Mouse (Mus musculus) lung, postnatal 10 days (tissue): Measurements from ENCODE around the gene Znrf4.
A peak's percentile ranks its signal among the peaks of the same experiment; 100 is the strongest.

Experiments
- DNase-seq: peaks from one replicate; pipeline ENCODE4 v3.0.0; 2021

Znrf4 gene

DNA sequence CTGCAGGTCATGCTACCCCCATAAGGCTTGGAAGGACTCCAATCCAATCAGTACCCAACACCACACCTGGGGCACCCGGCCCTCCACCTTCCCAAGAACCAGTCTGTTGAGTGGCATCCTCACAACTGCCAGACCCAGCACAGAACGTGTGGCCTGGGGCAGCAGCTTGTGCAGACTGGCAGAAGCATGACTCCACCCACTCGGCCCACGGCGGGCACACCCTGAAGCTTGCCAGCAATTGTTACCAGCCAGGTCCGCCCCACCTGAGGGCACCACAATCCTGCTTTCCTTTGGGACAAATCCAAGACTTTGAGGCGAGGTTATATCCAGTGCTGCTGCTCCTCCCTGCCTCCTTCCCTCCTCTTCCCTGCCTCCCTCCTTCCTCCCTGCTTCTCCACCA lies 47.4 kb downstream of the Znrf4 start:
- DNase-seq: no peak

- DNase-seq: no peak
Observed at GRCm38 (mm10) chr17:56464345-56464744, 47.9 kb downstream of the Znrf4 start.

DNA sequence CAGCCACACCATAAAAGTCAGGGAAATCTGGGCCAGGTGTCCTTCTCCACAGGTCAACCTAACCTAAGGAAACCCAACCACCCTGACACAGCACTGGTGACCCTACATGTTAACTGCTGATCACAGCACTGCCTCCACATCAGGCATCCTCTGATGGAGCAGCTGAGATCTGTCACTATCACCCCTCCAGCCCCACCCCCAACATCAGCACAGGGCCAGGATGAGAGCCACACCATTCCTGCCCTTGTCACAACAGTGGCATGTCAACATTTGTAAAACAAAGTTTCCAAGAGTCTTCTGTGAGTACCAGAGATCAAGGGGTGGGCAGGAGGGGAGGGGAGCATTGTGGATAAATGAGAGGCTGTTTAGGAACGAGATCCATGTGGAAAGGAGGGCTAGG lies 48.7 kb downstream of the Znrf4 start:
- peak; percentile 87 for DNase-seq

DNA sequence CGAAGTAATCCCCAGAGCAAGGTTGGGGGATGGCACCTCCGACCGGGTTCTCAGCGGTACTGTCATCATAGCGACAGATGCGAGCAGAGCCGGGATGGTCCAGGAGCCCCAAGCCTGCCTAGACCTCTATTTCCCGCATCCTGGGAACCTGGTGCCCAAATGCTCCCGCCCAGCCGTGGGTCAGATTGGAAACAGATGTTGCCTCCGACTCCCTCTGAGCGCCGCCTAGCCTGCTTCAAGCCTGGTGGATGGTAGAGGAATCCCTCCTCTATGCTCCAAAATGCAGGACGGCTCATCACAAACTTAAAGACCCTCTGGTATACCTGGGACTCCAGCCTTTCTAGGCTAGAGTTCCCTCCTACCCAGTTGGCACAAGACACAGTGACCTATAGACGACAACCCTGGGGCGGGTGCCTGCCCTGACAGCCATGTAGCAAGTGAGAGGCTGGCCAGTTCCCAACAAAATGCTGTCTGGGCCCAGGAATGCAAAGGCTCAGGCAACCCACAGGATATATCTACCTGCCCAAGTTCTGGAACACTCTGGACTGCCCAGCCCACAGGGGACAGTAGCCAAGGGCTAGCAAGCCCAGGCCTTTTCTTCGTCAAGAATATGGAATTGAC lies 49.3 kb downstream of the Znrf4 start:
- DNase-seq: no peak

DNA sequence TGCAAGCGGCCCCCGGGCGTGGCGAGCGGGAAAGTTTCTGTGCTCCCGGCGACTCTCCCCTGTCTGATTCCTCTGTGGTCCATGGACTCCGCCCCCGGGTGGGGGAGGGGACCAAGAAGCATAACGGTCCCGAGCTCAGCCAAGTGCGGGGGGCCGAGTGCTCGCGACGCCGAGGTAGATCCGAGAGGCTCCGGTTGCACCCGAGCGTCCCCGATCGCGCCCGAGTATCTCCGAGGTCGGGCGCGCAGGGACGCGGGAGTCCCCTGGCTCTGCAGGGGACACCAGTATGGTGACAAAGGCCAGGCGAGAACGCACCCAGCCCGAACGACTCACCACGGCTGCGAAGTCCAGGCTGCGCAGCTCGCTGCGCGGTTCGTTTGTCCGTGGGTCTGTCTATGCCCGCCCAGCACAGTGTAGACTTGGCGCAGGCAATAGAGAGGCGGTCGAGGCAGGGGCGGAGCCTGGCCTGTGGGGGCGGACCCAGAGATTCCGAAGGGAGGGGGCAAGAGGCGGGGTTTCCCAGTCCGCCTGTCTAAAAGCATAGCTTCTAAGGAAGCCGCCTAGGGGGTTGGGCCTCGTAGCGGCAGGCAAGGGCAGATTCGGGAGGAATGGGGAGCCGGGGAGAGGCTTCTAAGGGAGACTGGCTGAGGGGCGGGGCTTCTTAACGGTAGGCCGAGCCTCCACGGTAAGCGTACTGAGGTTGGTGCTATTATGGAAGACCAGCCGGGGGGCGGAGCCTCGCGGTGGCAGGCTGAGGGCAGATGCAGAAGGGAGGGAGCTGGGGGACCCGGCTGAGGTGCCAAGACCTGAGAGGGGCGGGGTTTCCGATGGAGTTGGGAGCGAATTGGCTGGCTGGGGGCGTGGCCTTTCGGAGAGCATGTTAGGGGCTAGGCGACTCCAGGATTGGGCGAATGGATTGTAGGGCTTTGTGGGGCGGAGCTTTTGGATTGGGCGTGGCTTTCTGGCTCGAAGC lies 50.2 kb downstream of the Znrf4 start:
- DNase-seq: peak; percentile 100
